Mouse (Mus musculus): ENCODE data around the gene Gpatch8.

Gene Gpatch8

DNA sequence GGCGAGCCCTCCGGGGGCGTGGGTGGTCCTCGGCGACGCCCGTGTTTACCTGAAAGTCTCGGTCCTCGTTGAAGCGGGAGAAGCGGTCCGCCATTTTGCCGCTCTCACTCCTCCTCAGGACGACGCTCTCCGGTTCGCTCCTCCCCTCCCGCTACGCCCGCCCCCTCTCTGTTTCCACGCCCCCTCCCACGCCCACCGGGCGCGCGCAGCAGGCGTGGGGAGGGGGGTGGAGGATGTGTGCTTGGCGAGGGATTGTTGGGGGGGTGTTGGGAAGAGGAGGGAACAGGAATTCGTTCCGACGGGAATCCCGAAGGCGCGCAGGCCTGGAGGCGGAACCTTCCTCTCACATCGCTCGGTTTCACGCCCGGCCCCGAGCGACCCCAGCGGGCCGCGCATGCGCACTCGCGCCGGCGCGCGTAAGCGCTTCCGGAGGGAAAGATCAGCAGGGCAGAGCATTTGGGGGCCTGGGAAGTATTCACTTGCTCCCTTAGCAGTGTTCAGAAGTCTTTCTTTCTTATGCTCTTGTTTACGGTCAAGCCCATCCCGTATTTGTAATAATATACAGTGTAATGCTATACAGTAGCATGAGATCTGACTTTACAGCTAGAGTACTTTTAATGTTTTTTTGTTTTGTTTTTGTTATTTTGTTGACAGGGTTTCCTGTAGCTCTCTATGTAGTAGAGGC, at the start of gene Gpatch8:
Gene Gpatch8 (minus strand): TSS at position 362 of the 685 bp plus-strand sequence.
- peak; percentile 97 for DNase-seq (ENCODE audit: low read depth, low spot score)

GRCm38 (mm10) chr11:102604777-102605552, 48.8 kb upstream of the Gpatch8 start:
- DNase-seq (ENCODE audit: low read depth, low spot score) = no peak

- peak; percentile 96 for DNase-seq (ENCODE audit: low read depth, low spot score)
These were observed 47.9 kb upstream of the Gpatch8 start, which contains the start of gene Fzd2 for GRCm38 (mm10) chr11:102604010-102604584. TSS of gene Fzd2 (plus strand) at chr11:102604396.

DNA sequence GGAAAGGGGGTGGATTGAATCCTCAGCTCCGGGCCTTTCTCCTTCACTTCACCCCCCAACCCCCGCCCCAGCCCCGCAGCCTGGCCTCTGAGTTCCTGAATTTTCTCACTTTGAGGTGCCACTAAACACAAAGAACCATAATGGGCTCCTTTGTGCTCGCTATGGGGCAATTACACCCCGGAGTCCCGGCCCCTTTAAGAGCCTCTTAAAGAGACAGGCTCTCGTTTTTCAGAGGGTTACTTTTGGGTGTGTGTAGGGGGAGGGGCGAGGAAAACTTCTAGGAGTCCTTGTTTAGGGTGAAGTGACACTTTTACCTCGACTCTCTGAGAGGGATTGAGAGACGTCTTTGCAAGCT, 47.3 kb upstream of the Gpatch8 start:
- no peak for DNase-seq (ENCODE audit: low read depth, low spot score)

- DNase-seq (ENCODE audit: low read depth, low spot score) = no peak
These were observed 46.8 kb upstream of the Gpatch8 start for GRCm38 (mm10) chr11:102602816-102603495.

GRCm38 (mm10) chr11:102599912-102600311, 43.7 kb upstream of the Gpatch8 start:
- DNase-seq (ENCODE audit: low read depth, low spot score) = no peak

DNA sequence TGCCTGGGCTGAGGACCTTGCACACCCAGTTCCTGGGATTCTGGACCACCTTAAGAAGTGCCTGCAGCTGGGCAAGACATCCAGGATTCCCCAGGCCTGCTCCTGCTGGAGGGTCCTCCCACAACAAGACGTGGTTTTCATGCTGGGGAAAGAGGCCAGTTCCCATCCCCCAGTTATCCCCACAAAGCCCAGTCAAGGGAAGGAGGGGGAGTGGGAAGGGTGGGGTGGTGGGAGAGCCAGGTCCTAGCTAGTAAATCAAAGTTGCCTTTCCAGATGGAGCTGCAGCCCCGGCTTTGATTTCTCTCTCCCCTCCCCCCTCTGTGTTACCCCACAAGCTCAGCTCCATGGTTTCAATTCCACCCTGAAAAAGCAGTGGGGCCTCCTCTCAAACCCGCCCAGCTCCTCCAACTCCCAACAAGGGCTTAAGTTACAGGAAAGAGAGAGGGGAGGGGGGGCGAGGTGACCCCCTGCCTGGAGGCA, 39.2 kb upstream of the Gpatch8 start:
- no peak for DNase-seq (ENCODE audit: low read depth, low spot score)

GRCm38 (mm10) chr11:102587554-102587953, 31.4 kb upstream of the Gpatch8 start:
- no peak for DNase-seq (ENCODE audit: low read depth, low spot score)

DNA sequence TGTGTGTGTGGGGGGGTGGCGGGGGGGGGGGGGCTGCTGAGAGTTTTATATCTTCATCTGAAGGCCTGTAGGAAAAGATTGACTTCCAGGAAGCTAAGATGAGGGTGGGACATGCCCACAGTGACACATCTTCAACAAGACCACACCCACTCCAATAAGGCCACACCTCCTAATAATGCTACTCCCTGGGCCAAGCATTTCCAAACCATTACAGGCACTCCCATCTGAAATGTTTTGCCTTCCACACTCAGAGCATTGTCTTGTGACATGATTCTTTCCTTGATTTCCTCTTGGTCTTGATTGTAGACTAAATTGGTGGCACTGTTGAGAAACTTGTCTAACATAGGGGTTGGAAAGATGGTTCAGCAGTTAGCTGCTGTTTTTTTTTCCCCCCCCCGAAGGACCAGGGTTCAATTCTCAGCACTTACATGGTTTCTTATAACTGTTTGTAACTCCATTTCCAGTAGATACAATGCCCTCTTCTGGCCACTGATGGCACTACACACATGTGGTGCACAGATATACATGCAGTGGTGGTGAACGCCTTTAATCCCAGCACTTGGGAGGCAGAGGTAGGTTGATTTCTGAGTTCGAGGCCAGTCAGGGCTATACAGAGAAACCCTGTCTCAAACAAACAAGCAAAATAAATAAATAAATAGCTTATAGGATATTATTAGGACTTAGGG, 30.4 kb upstream of the Gpatch8 start:
- no peak for DNase-seq (ENCODE audit: low read depth, low spot score)

DNA sequence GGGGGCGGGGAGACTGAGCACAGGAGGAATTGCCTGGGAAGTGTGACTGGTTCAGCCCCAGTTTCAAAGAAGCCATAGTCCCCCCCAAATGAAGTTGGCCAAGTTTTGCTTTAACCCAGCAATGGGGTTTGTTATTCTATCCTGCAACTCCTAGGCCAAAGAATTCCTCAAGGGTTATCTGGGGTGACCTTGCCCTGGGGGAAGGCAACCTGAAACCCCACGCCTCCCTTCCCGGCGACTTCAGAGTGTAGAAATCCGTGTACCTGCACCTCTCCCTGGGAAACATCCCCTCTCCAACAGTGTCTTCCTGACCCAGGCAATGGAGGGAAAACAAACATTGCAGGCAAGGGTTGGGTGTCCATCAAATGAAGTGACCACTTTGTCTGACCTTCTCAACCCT, 26.5 kb upstream of the Gpatch8 start:
- DNase-seq (ENCODE audit: low read depth, low spot score) = no peak

DNA sequence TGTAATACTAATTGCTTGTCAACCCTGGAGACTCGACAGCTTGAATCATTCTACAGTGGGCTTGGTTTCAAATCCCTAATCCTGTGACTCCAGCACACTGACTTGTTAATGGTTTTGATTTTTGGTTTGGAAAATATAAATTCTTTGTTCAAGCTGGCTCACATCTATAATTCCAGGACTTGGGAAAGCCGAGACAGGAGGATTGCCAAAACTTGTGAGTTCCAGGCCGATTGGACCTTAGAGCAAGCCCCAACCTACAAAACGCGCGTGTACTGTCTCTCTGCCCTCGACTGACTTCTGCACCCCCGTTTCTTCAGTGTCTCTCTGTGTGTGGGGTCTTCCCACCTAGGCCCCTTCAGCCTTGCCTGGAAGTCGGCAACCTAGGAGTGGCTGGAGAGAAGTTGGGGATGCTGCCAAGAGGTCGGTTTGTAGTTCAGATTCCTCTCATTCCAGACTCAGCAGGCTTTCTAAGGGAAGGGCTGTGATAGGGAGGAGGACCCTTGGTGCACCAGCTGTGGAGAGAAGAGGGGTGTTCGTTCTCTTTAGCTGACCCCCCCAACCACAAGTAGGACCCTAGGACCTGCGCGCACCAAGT, 25.9 kb upstream of the Gpatch8 start:
- no peak for DNase-seq (ENCODE audit: low read depth, low spot score)

DNA sequence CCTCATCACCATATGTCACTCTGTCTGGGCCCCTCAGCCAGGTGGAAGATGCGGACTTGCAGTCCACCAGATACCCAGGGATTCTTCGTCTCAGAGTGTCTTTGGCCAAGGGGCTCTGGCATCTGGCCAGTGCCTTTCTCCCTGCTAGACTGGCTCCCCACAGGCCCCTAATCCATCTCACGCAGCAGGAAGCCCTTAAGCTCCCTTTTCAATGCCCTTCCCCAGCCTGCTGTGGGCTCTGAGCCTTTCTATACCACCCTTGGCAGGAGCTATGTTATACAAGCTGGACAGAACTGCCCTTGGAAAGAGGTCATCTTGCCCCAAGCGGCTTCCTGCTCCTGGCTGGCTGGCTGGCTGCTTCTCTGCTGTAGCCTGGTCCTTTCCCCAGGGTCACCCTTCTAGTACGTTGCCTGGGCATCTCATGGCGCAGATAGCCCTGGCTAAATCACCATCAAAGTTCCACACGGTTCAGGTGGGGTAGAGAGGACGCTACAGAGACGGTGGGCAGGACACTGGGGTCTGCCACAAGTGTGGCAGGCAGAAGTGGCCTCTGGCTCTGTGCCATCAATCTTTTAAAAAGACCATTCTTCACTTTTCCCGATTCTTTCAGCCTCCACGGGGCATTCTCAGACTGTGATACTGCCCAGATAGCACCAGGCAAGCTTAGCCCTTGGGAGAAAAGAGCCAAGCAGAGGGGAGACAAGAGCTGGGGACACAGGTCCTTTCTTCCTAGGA, 25.3 kb upstream of the Gpatch8 start:
- DNase-seq (ENCODE audit: low read depth, low spot score) = no peak

DNA sequence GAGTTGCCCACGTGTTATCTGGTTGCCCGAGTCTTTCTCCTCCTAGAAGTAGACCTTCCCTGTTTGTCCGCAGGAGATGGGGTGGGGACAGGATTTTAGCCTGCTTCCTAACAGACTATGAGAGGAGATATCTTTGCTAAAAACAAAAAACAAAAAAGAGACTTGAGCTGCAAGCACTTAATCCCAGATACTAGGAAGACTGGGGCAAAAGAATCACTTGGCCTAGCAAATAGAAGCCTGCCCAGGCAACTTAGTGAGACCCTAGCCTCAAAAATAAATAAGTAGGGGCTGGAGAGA, 23.8 kb upstream of the Gpatch8 start:
- DNase-seq (ENCODE audit: low read depth, low spot score) = no peak

DNA sequence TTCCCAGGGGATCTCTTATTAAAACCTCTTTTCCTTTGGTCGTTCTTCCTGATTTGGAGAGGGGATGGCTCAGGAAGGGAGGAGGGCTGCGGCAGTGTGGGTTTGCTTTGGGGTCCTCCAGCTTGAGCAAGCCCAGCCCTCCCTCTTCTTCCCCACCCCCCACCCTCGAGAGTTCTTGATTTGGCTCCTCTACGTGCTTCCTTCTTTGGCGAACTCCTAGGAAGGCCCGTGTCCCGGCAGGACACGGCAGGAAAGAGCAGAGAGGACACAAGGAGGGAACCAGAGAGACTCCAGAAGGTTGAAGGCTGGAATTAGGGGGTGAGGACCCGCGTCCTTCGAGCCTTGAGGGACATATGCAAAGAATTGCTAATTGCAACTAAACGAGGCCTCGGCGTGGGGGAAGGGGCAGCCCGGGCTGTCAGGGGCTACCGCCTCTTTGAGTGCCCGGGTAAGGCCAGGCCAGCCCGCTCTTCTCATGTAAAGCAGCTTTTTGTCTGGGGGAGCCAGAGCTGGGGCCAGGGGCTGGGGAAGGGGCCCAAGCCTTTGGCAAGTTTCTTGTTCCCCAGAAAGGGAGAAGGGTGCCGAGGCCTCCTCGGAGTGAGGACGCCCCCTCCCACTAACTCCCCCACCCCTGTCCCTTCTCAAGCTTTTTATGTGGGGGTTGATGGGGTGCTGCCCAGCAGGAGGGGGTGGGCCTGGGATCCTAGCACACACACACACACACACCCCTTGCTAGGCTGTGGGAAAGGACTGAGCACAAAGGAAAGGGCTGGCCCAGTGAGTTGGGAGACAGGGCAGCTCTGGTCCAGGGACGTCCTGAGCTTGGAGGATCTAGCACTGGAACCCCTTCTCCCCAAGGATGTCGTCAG, 23.2 kb upstream of the Gpatch8 start, which contains the start of gene Gm11627:
Gene Gm11627 (minus strand): TSS at position 297 of the 869 bp plus-strand sequence.
- peak; percentile 20 for DNase-seq (ENCODE audit: low read depth, low spot score)

- DNase-seq (ENCODE audit: low read depth, low spot score) = no peak
These were observed 22.3 kb upstream of the Gpatch8 start for GRCm38 (mm10) chr11:102578341-102579118.

- no peak for DNase-seq (ENCODE audit: low read depth, low spot score)
These were observed 20.0 kb upstream of the Gpatch8 start for GRCm38 (mm10) chr11:102576050-102576754.

- DNase-seq (ENCODE audit: low read depth, low spot score) = no peak
These were observed 18.8 kb upstream of the Gpatch8 start for GRCm38 (mm10) chr11:102575034-102575433.
